Mouse (Mus musculus) kidney, adult 18-20 months (tissue): ENCODE results near the gene Myom1.

ENCODE experiments used
- DNase-seq: peaks from one replicate; pipeline ENCODE4 v3.0.0; 2021

Myom1 gene

GRCm38 (mm10) chr17:71062049-71062560, 59.7 kb downstream of the Myom1 start:
- no peak for DNase-seq

- DNase-seq = no peak
Measured at GRCm38 (mm10) chr17:71062870-71063602, 60.6 kb downstream of the Myom1 start.

GRCm38 (mm10) chr17:71064463-71065014, 62.1 kb downstream of the Myom1 start:
- no peak for DNase-seq

DNA sequence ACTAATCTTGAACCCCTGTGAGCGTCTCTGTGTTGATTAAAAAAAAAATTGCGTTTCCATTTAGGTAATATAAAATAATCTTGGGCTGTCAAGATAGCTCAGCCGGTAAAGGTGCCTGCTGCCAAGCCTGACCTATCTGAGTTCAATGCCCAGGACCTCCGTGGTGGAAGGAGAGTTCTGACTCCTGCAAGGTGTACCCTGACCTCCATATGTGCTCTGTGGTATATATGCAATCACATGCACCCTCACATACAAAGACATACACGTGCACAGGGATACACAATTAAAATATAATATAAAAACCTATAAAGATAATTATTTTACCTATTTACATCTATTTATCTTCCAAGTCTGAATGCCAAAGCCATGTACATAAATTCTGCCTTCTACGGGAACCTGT, 62.7 kb downstream of the Myom1 start:
- DNase-seq = no peak

DNA sequence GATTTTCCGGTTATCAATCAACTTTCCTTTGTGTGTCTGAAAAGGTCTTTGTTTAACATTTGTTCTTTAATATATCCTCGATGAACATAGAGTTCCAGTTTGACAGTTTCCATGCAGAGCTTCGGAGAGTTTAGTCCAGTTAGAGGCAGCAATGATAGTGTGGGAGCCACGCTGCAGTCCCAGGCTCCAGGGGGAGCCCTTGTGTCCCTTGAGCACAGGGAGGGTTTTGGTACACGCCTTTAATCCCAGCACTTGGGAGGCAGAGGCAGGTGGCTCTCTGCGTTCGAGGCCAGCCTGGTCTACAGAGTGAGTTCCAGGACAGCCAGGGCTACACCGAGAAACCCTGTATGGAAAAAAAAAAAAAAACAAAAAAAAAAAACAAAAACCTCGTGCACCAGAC, 66.7 kb downstream of the Myom1 start:
- DNase-seq = no peak

DNA sequence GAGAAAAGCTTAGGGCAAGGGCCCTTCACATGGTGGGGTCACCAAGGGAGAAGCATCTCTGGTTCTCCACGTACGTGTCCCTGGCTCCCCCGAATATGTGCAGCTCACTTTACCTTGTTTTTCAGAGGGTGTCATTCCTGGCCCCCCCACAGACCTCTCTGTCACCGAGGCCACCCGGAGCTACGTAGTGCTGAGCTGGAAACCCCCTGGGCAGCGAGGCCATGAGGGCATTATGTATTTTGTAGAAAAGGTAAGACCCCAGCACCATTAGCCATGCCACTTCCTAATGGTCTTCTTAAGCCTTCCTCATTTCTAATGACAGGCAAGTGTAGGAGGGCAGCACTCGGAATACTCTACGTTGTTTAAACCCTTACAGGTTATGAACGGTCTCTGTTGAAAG, 69.5 kb downstream of the Myom1 start:
- no peak for DNase-seq

- no peak for DNase-seq
Measured at GRCm38 (mm10) chr17:71074386-71074785, 72.0 kb downstream of the Myom1 start.

- no peak for DNase-seq
Measured at GRCm38 (mm10) chr17:71081986-71082385, 79.6 kb downstream of the Myom1 start.

- DNase-seq = no peak
Measured at GRCm38 (mm10) chr17:71086969-71087368, 84.5 kb downstream of the Myom1 start.

DNA sequence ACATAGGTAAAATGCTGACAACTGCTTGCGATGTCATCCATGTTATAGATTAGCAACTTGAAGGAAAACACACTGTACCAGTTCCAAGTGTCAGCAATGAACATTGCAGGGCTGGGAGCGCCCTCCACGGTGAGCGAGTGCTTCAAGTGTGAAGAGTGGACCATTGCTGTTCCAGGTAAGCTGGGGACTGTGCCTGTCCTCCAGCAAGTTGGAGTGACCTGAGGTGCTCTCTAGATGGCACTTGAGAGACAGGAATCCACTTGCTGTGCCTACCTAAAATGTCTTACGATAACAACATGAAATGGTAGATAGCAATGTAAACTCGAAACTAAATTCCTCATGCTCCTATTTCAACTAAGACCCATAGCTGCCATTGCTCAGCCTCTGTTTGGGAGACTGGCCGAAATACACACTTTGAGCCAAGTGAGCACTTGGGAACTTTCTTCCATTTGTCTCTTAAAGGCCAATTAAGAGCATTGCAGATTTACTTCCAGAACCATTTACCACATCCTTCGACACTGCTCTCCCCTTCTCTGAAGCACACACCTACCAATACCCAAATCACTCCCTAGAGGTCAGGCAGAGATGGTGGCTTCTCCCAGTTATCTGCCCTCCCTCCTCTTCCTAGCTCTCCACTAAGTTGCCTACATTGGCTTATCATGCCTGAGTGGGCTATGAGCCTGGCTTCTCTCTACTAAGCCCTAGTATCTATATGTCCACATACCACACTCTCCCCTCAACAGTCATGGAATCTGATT, 85.1 kb downstream of the Myom1 start:
- peak; percentile 45 for DNase-seq

GRCm38 (mm10) chr17:71088154-71088521, 85.7 kb downstream of the Myom1 start:
- no peak for DNase-seq

DNA sequence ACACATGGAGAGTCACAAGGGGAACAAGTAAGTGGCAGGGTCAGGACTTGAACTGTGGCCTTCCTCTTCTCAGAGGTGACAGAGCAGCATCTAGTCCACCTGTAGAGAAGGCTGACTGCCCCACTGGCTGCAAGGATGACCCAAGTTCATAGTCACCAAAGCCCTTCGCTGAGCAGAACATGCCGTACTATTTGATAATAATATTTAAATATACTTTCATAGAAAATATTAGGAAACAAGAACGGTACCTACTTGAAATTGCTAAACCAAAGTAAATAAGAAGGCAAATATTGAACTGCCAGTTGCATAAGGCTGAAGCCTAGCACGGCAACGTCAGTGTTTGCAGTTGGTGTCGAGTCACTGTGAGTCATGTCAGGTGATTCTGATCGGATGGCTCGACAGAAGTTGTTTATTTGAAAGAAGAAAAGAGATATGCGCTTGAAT, 86.6 kb downstream of the Myom1 start:
- DNase-seq = no peak

DNA sequence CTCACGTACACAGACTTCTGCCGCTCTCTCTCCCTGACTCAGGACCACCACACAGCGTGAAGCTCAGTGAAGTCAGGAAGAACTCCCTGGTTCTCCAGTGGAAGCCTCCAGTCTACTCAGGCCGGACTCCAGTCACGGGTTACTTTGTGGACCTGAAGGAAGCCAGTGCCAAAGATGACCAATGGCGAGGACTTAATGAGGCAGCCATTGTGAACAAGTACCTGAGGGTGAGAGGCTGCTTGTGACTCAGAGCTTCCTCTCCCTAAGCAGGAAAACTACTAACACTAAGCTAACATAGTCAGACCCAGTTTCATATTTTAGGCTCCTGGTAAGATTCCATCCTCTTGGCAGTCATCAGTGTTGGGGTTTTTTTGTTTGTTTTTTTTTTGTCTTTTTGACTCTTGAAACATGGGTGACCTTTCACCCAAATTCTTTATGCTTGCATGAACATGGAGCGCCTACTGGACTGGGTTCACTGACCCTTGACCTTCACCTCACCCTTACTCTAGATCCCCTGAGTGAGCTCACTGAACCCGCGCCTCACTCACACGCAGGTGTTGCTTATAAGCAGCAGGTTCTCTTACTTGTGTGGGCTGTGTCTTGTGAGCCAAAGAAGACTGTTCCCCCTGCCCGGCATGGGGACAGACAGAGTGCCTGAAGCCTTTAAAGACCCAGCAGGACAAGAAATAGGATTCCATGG, 87.5 kb downstream of the Myom1 start:
- peak; percentile 70 for DNase-seq

GRCm38 (mm10) chr17:71091024-71091423, 88.6 kb downstream of the Myom1 start:
- no peak for DNase-seq

DNA sequence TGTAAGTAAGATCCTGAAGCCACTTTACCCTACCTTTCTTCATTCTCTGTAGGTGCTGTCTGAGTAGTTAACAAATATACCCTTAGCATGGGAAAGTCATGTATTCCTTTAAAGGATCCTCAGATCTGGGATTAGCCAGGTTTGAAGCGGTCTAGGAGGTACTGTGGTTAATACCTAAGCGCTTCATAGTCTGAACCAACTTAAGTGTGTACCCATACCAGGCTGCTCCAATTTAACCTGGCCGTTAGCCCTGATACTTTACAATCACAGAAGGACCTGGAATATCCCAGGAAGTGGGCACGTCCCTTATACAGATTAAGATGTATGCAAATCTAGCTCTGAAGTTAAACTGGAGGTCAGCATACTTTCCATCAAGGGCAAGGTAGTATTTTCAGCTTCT, 89.9 kb downstream of the Myom1 start:
- no peak for DNase-seq

DNA sequence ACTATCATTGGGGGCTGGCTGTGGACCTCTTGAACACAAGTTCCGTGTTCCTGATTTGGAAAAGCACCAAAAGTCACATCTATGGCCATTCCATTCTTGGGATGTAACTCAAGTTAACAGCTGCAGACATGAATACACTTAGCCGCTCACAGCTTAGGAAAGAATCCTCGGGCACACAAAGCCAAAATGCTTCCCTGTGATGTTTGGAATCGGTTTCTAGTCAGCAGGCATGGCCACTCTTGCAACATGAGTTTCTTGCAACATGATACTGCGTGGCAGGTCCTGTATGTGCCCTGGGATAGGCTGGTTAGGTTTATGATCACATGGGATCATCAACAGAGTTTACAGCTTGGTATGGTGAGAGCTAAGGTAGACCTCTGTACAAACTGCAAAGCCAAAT, 91.4 kb downstream of the Myom1 start:
- no peak for DNase-seq

- DNase-seq = peak; percentile 34
Measured at GRCm38 (mm10) chr17:71094438-71094837, 92.0 kb downstream of the Myom1 start.

DNA sequence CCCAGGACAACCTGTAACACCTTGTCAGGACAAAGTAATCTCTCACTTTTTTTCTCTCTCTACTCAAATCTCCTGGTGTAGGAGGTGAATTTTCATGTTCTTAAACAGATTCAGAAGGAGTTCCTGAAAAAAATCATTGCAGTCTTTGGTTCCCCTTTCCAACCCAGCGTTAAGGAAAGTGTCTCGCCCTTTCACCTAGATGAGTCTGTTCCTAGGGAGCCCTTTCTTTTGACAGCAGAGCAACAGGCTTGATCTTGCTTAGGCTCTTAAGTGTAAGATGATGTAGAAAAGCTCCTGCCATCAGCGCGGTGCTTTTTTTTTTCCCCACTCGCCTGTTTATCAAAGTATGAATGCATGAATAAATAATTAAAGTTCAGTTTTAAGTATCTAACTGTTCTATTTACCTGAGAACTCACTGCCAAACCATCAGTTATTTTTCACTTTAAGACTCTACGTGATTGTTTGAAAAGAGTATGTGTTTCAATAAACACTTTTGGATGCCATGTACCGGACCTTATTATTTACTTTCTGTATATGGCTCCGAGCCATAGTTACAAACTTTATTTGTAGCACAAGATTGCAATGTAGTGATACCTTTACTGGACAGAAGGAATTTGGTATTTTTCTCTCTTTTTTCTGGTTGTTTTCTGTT, 94.2 kb downstream of the Myom1 start:
- DNase-seq = no peak

GRCm38 (mm10) chr17:71097209-71097597, 94.8 kb downstream of the Myom1 start:
- peak; percentile 77 for DNase-seq

DNA sequence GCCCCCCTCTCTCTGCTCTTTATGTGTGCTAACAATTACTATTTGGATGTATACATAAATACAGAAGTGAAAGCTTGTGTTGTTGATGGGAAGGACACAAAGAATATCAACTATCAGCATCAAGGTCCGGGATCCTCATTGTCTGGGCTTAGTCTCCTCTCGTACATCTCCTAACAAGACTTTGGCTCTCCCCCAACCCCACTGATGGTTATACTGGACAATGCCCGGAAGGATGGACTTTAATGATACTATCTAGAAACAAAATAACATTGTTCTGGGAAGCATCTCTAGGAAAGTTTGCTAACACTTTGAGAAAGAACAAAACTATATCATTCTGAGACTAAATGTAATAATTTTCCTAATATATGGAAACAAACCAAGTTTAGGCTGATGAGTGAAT, 96.2 kb downstream of the Myom1 start:
- DNase-seq = no peak

DNA sequence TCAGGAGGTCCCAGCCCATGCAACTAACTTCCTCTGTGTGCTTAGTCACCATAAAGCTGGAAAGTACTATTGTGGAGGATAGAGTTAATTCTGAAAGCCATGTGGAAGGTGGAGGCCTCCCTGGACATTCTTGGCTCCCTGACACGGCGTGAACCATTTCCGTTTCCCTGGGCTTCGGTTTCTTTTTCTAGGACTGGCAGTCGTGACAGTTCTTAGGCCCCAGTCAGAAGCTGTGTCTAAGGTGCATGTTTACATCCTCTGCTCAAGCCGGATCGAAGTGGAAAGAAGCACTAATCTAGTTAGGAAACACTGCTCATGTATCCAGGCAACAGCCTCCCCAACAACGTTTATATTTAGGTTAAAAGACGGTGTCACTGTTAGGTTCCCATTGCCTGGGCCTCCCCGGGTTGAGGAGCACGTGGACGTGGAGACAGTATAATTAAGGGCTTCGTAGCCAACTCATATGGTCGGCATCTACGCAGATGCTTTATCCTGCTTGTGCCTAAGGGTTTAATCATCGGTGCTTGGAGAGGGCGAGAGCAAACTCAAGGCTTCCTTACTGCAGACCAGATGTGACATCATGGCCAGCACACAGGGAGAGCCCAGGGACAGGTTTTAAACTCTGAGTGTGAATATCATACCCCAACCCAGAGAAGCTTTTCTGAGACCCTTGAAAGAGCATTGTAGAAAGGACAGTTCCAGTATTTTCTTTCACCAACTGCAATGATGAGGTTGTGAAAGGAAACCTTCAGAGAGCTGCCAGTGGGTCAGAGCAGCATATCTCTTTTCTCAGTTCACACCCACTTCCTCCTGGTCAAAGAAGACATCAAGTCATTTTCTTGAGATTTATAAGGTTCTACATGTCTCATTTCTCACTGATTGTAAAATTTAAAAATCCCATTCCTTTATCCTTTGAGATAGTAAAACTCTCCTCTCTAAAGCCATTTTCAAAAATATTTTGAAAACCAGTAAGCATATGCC, 100.4 kb downstream of the Myom1 start:
- peak; percentile 35 for DNase-seq

GRCm38 (mm10) chr17:71105297-71105696, 102.9 kb downstream of the Myom1 start:
- DNase-seq = no peak
